23 mouse cellular contexts compared by ENCODE assay signal in genomic region chr3:147458115-147458514, GRCm38 (mm10).
DNase-seq lines count a peak whose midpoint lies in the region; ATAC-seq and TF ChIP-seq lines count a peak whose summit lies in the region.
"Had no signal": no experiment of that assay in that cellular context is flagged by ENCODE, and none has a peak within 500 bp of the region (broad histone marks: within the 10 kb centered on the region; RNA-seq: fewer than 3 reads in every experiment).

No protein-coding gene starts in this region.

- 0 out of 2 replicates have a peak, but pooled peaks cover 5% of the 10 kb centered on the region for H3K4me1 ChIP-seq in hindbrain, embryonic 10.5 days (replicated peaks)
- no peaks in the 10 kb centered on the region for H3K4me1 ChIP-seq in hindbrain, postnatal 0 days (ENCODE audit: insufficient read depth, low read length)
- no peaks in the 10 kb centered on the region for H3K4me1 ChIP-seq in neural tube, embryonic 11.5 days (ENCODE audit: control insufficient read depth, insufficient read depth, low read length)
- H3K4me1 ChIP-seq in neural tube, embryonic 15.5 days, result no peaks in the 10 kb centered on the region
- H3K4me1 ChIP-seq: liver, embryonic 12.5 days had no signal

- TF ChIP-seq CTCF in hindbrain, postnatal 0 days (IDR thresholded peaks at IDR 0.05; ENCODE audit: low read depth), result no peak

- no peak overlapping the region for H3K4me3 ChIP-seq in hindbrain, embryonic 10.5 days
- H3K4me3 ChIP-seq in hindbrain, postnatal 0 days (ENCODE audit: low read length), result no peak overlapping the region
- no peak overlapping the region for H3K4me3 ChIP-seq in neural tube, embryonic 11.5 days (ENCODE audit: low read depth, low read length)
- no peak overlapping the region for H3K4me3 ChIP-seq in neural tube, embryonic 15.5 days (replicated peaks)
- H3K4me3 ChIP-seq: embryonic facial prominence, embryonic 15.5 days; forebrain, embryonic 10.5 days; liver, embryonic 12.5 days; midbrain, embryonic 12.5 days; neural tube, embryonic 13.5 days had no signal

- no peaks in the 10 kb centered on the region for H3K27me3 ChIP-seq in hindbrain, embryonic 10.5 days (ENCODE audit: insufficient read depth, poor library complexity, severe bottlenecking)
- no peaks in the 10 kb centered on the region for H3K27me3 ChIP-seq in hindbrain, postnatal 0 days (ENCODE audit: insufficient read depth, low read length)
- no peaks in the 10 kb centered on the region for H3K27me3 ChIP-seq in neural tube, embryonic 11.5 days (ENCODE audit: control insufficient read depth, insufficient read depth, low read length)
- H3K27me3 ChIP-seq in neural tube, embryonic 15.5 days (replicated peaks), result no peaks in the 10 kb centered on the region
- H3K27me3 ChIP-seq: embryonic facial prominence, embryonic 15.5 days; liver, embryonic 12.5 days; midbrain, embryonic 12.5 days; neural tube, embryonic 13.5 days had no signal

- DNase-seq in hindbrain, embryonic 10.5 days (ENCODE audit: low spot score), result peak; percentile 26
- DNase-seq in hindbrain, postnatal 0 days (ENCODE audit: low spot score), result no peak
- DNase-seq in neural tube, embryonic 11.5 days (ENCODE audit: low spot score), result peak; percentile 21
- DNase-seq in hindlimb bud, embryonic 11.5 days (ENCODE audit: extremely low spot score, low read depth, low spot score), result peak; percentile 37
- DNase-seq in right cerebral cortex, postnatal 4 days, result no peak
- DNase-seq in left cerebral cortex, postnatal 36 days (ENCODE audit: low spot score in 2 of 2), result no peak
- DNase-seq in spleen, adult 12 weeks (ENCODE audit: low spot score), result no peak
- DNase-seq: adrenal gland, postnatal 14 days; cerebellum, adult 11 months; cerebellum, postnatal 10 days; forebrain, postnatal 0 days; kidney, postnatal 36 days; lung, embryonic 14.5 days; right cerebral cortex, postnatal 25 days had no signal

- H3K27ac ChIP-seq in hindbrain, embryonic 10.5 days, result no peak overlapping the region
- H3K27ac ChIP-seq in hindbrain, postnatal 0 days, result no peak overlapping the region
- H3K27ac ChIP-seq in neural tube, embryonic 11.5 days (ENCODE audit: low read depth, low read length), result no peak overlapping the region
- no peak overlapping the region for H3K27ac ChIP-seq in neural tube, embryonic 15.5 days (replicated peaks)
- H3K27ac ChIP-seq: embryonic facial prominence, embryonic 15.5 days; forebrain, embryonic 10.5 days; liver, embryonic 12.5 days; macrophage; midbrain, embryonic 12.5 days; neural tube, embryonic 13.5 days had no signal

- intact Hi-C loops in left cerebral cortex, postnatal 36 days (cut with DNase I), result no loop called here

- H3K36me3 ChIP-seq in hindbrain, embryonic 10.5 days, result no peaks in the 10 kb centered on the region
- H3K36me3 ChIP-seq in hindbrain, postnatal 0 days (ENCODE audit: insufficient read depth, low read length), result no peaks in the 10 kb centered on the region
- no peaks in the 10 kb centered on the region for H3K36me3 ChIP-seq in neural tube, embryonic 11.5 days (ENCODE audit: control insufficient read depth, insufficient read depth, low read length)
- no peaks in the 10 kb centered on the region for H3K36me3 ChIP-seq in neural tube, embryonic 15.5 days
- H3K36me3 ChIP-seq: embryonic facial prominence, embryonic 15.5 days; forebrain, embryonic 10.5 days; G1E; liver, embryonic 12.5 days; midbrain, embryonic 12.5 days; neural tube, embryonic 13.5 days had no signal

- no peak overlapping the region for H3K4me2 ChIP-seq in hindbrain, postnatal 0 days (ENCODE audit: low read depth, low read length)
- no peak overlapping the region for H3K4me2 ChIP-seq in neural tube, embryonic 11.5 days (ENCODE audit: low read depth)
- H3K4me2 ChIP-seq in neural tube, embryonic 15.5 days, result no peak overlapping the region
- H3K4me2 ChIP-seq: embryonic facial prominence, embryonic 15.5 days; liver, embryonic 12.5 days; lung, embryonic 14.5 days; midbrain, embryonic 12.5 days; neural tube, embryonic 13.5 days had no signal

- H3K9me3 ChIP-seq in hindbrain, embryonic 10.5 days, result no peaks in the 10 kb centered on the region
- H3K9me3 ChIP-seq in hindbrain, postnatal 0 days (ENCODE audit: low read length), result no peaks in the 10 kb centered on the region
- no peaks in the 10 kb centered on the region for H3K9me3 ChIP-seq in neural tube, embryonic 11.5 days (ENCODE audit: control insufficient read depth, low read length)
- no peaks in the 10 kb centered on the region for H3K9me3 ChIP-seq in neural tube, embryonic 15.5 days (replicated peaks)
- H3K9me3 ChIP-seq: embryonic facial prominence, embryonic 15.5 days; forebrain, embryonic 10.5 days; liver, embryonic 12.5 days; midbrain, embryonic 12.5 days; neural tube, embryonic 13.5 days had no signal

- WGBS in hindbrain, embryonic 10.5 days, result 39% methylated on average over 4 of the region's 4 CpGs
- 51% methylated on average over 4 of the region's 4 CpGs for WGBS in hindbrain, postnatal 0 days
- WGBS in neural tube, embryonic 11.5 days, result 40% methylated on average over 4 of the region's 4 CpGs
- WGBS in neural tube, embryonic 15.5 days, result 52% methylated on average over 4 of the region's 4 CpGs

- H3K9ac ChIP-seq in hindbrain, postnatal 0 days (replicated peaks; ENCODE audit: low read length), result no peak overlapping the region
- H3K9ac ChIP-seq in neural tube, embryonic 11.5 days (ENCODE audit: low read length), result no peak overlapping the region
- no peak overlapping the region for H3K9ac ChIP-seq in neural tube, embryonic 15.5 days (replicated peaks)
- H3K9ac ChIP-seq: embryonic facial prominence, embryonic 15.5 days; forebrain, postnatal 0 days; liver, embryonic 12.5 days; lung, embryonic 14.5 days; midbrain, embryonic 12.5 days; neural tube, embryonic 13.5 days had no signal

- no peak for ATAC-seq in hindbrain, postnatal 0 days
- ATAC-seq in neural tube, embryonic 11.5 days (ENCODE audit: insufficient read depth, low FRiP score, low TSS enrichment), result no peak
- ATAC-seq in neural tube, embryonic 15.5 days (ENCODE audit: low FRiP score), result no peak
- ATAC-seq: forebrain, postnatal 0 days; intestine, embryonic 16.5 days; liver, embryonic 12.5 days had no signal

Comparison
In these comparisons a context has a peak if more than half of its experiments do, and no peak if none do; other contexts are left out.
1. DNase-seq: peak in hindbrain, embryonic 10.5 days (single experiment), neural tube, embryonic 11.5 days (single experiment) and hindlimb bud, embryonic 11.5 days (single experiment); none in hindbrain, postnatal 0 days (single experiment), right cerebral cortex, postnatal 4 days (single experiment), left cerebral cortex, postnatal 36 days (0 of 2) and spleen, adult 12 weeks (single experiment).